Mouse (Mus musculus): Measurements from ENCODE around the gene Rbm7. TPM values are rescaled to one million over a fixed set of nuclear protein-coding genes. Genes with fewer than 3 reads are reported as not detected.

Gene Rbm7
- polyA plus RNA-seq, 1 experiment, result 65.5 TPM

DNA sequence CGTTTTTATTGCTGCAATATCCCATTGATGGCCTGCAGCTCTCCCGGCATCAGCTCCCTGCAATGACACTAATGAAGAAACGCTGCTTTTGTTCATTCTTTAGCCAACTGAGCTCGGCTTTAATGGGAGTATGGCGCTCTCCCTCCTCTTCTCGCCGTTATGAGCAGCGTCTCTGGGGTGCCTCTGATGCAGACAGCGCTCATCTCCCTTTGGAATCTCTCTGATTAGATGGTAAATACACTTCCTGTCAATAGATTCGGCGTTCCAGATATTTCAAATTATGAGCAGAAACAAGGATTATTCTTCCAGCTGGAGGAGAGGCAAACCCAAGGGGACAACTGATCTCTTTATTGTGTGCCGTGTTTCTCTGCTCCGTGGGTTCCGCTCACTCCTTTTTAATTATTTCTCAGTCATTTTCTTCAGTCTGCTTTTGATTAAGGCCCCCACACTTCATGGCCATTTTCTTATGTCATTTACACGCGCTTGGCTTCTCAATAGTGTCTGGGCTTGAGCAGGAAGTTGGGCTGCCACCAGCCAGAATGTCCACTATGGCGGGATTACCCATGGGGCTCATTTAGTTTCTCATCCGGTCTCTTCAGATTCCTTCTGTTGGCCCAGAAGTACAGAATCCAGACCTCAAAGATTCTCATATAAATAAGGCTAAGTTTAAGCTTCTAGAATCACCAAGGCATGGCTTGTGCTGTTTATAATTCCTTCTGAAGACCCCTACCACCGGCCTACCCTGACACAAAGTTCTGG, 22.5 kb upstream of the Rbm7 start:
- Histone ChIP-seq H3K27ac (ENCODE audit: insufficient read depth, low read length) (no peak overlapping the region), H3K4me3 (ENCODE audit: insufficient read depth, low read length) (no peak overlapping the region), H3K4me1 (ENCODE audit: control insufficient read depth, insufficient read depth, low read length) (0 out of 2 replicates have a peak, but pooled peaks cover 1% of the 10 kb centered on the region)
- TF ChIP-seq CTCF (IDR thresholded peaks at IDR 0.05; ENCODE audit: borderline replicate concordance, insufficient read depth, low read length) (no peak), POLR2A (IDR thresholded peaks at IDR 0.05; ENCODE audit: low read depth, low read length) (no peak)

GRCm38 (mm10) chr9:48516615-48517371, 21.7 kb upstream of the Rbm7 start:
- no peak overlapping the region for H3K4me3 ChIP-seq (ENCODE audit: insufficient read depth, low read length)
- no peak for TF ChIP-seq POLR2A (IDR thresholded peaks at IDR 0.05; ENCODE audit: low read depth, low read length)
- TF ChIP-seq CTCF (IDR thresholded peaks at IDR 0.05; ENCODE audit: borderline replicate concordance, insufficient read depth, low read length), result no peak
- H3K4me1 ChIP-seq (ENCODE audit: control insufficient read depth, insufficient read depth, low read length), result 0 out of 2 replicates have a peak, but pooled peaks cover 1% of the 10 kb centered on the region
- H3K27ac ChIP-seq (ENCODE audit: insufficient read depth, low read length), result no peak overlapping the region

DNA sequence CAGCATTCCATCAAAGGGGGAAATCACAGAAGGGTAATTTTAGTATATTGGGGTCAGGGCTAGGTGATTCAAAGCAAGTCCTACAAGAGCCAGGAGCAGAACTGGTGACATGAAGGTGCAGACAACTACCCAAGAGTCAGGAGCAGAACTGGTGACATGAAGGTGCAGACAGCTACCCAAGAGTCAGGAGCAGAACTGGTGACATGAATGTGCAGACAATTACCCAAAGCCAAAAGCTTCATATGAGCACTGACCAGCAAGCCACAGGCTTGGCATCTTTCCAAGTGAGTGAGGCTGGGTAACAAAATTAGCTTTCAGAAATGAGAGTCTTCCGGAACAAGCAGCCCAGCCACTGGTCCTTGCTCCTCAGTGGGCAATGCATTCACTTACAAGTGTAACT, 20.2 kb upstream of the Rbm7 start:
- Histone ChIP-seq H3K4me1 (ENCODE audit: control insufficient read depth, insufficient read depth, low read length) (0 out of 2 replicates have a peak, but pooled peaks cover 1% of the 10 kb centered on the region), H3K27ac (ENCODE audit: insufficient read depth, low read length) (no peak overlapping the region), H3K4me3 (ENCODE audit: insufficient read depth, low read length) (no peak overlapping the region)
- TF ChIP-seq CTCF (IDR thresholded peaks at IDR 0.05; ENCODE audit: borderline replicate concordance, insufficient read depth, low read length), result no peak
- TF ChIP-seq POLR2A (IDR thresholded peaks at IDR 0.05; ENCODE audit: low read depth, low read length), result no peak

DNA sequence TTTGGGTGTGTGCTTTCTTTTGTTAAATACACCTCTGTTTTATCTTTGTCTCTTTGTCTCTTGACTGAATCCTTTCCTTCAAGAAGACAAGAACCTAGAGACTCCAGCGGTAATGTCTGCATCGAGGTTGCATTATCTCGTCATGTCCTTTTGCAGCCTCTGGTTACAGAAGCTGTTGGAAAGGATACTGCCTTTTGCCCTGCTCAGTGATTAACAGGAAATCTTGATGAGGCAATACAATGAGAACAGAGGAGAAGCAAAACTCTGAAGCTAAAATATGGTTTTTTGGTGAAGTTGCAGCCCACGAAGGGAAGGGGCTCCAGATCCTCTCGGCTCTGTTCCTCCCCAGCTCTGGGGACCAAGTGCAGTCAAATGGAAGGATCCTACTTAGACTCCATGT, 15.0 kb upstream of the Rbm7 start:
- TF ChIP-seq CTCF (IDR thresholded peaks at IDR 0.05; ENCODE audit: borderline replicate concordance, insufficient read depth, low read length), result no peak
- no peak for TF ChIP-seq POLR2A (IDR thresholded peaks at IDR 0.05; ENCODE audit: low read depth, low read length)
- Histone ChIP-seq H3K4me1 (ENCODE audit: control insufficient read depth, insufficient read depth, low read length) (no peaks in the 10 kb centered on the region), H3K27ac (ENCODE audit: insufficient read depth, low read length) (no peak overlapping the region), H3K4me3 (ENCODE audit: insufficient read depth, low read length) (no peak overlapping the region)

GRCm38 (mm10) chr9:48504741-48505365, 9.8 kb upstream of the Rbm7 start:
- TF ChIP-seq CTCF (IDR thresholded peaks at IDR 0.05; ENCODE audit: borderline replicate concordance, insufficient read depth, low read length), result no peak
- no peak for TF ChIP-seq POLR2A (IDR thresholded peaks at IDR 0.05; ENCODE audit: low read depth, low read length)
- Histone ChIP-seq H3K4me3 (ENCODE audit: insufficient read depth, low read length) (no peak overlapping the region), H3K4me1 (ENCODE audit: control insufficient read depth, insufficient read depth, low read length) (no peaks in the 10 kb centered on the region)

DNA sequence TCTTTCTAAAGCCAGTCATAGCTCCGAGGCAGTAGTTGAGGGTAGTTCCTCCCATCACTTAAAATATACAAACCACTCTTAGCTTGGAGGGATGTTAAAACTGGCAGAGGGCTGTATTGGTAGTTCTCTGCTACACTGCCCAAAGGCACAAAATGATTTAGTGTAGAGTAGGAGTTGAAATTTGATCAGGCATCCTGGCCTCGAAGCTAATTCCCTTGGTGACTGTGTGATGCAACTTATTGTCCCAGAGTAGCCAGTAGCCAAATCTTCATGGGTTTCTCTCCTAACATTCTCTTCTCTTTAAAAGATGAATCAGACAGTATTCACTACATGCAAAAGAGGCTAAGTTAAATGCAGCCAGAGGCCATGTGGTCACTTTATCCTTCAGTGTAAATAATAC, 7.9 kb upstream of the Rbm7 start:
- Histone ChIP-seq H3K4me3 (ENCODE audit: insufficient read depth, low read length) (no peak overlapping the region), H3K4me1 (ENCODE audit: control insufficient read depth, insufficient read depth, low read length) (no peaks in the 10 kb centered on the region), H3K27ac (ENCODE audit: insufficient read depth, low read length) (no peak overlapping the region)
- TF ChIP-seq POLR2A (IDR thresholded peaks at IDR 0.05; ENCODE audit: low read depth, low read length) (no peak), CTCF (IDR thresholded peaks at IDR 0.05; ENCODE audit: borderline replicate concordance, insufficient read depth, low read length) (no peak)

More at GRCm38 (mm10) chr9:48504741-48505365, 9.8 kb upstream of the Rbm7 start:
- no peak overlapping the region for H3K27ac ChIP-seq (ENCODE audit: insufficient read depth, low read length)

- TF ChIP-seq POLR2A (IDR thresholded peaks at IDR 0.05; ENCODE audit: low read depth, low read length), result no peak
- no peak for TF ChIP-seq CTCF (IDR thresholded peaks at IDR 0.05; ENCODE audit: borderline replicate concordance, insufficient read depth, low read length)
- Histone ChIP-seq H3K27ac (ENCODE audit: insufficient read depth, low read length) (no peak overlapping the region), H3K4me1 (ENCODE audit: control insufficient read depth, insufficient read depth, low read length) (no peaks in the 10 kb centered on the region), H3K4me3 (ENCODE audit: insufficient read depth, low read length) (no peak overlapping the region)
These were observed 6.1 kb upstream of the Rbm7 start for GRCm38 (mm10) chr9:48501192-48501591.

- Histone ChIP-seq H3K27ac (ENCODE audit: insufficient read depth, low read length) (peak overlapping the region; percentile 67), H3K4me1 (ENCODE audit: control insufficient read depth, insufficient read depth, low read length) (peaks cover 3% of the 10 kb centered on the region; the same call in 1 of the 2 replicates), H3K4me3 (ENCODE audit: insufficient read depth, low read length) (peak overlapping the region; percentile 58)
- TF ChIP-seq POLR2A (IDR thresholded peaks at IDR 0.05; ENCODE audit: low read depth, low read length) (no peak), CTCF (IDR thresholded peaks at IDR 0.05; ENCODE audit: borderline replicate concordance, insufficient read depth, low read length) (no peak)
These were observed 441 bp upstream of the Rbm7 start for GRCm38 (mm10) chr9:48495548-48495932.

GRCm38 (mm10) chr9:48481214-48482134, 13.6 kb downstream of the Rbm7 start:
- peak overlapping the region; percentile 29 for H3K4me3 ChIP-seq (ENCODE audit: insufficient read depth, low read length)
- H3K4me1 ChIP-seq (ENCODE audit: control insufficient read depth, insufficient read depth, low read length), result peaks cover 5% of the 10 kb centered on the region
- TF ChIP-seq CTCF (IDR thresholded peaks at IDR 0.05; ENCODE audit: borderline replicate concordance, insufficient read depth, low read length) (no peak), POLR2A (IDR thresholded peaks at IDR 0.05; ENCODE audit: low read depth, low read length) (no peak)
- peak overlapping the region; percentile 86 for H3K27ac ChIP-seq (ENCODE audit: insufficient read depth, low read length)
